Mouse (Mus musculus): ENCODE results near the gene Zfp618. TPM values are rescaled to one million over a fixed set of nuclear protein-coding genes. Genes with fewer than 3 reads are reported as not detected.

The Zfp618 gene
- polyA plus RNA-seq, 1 experiment from 2014 or later, result 40.4 TPM

DNA sequence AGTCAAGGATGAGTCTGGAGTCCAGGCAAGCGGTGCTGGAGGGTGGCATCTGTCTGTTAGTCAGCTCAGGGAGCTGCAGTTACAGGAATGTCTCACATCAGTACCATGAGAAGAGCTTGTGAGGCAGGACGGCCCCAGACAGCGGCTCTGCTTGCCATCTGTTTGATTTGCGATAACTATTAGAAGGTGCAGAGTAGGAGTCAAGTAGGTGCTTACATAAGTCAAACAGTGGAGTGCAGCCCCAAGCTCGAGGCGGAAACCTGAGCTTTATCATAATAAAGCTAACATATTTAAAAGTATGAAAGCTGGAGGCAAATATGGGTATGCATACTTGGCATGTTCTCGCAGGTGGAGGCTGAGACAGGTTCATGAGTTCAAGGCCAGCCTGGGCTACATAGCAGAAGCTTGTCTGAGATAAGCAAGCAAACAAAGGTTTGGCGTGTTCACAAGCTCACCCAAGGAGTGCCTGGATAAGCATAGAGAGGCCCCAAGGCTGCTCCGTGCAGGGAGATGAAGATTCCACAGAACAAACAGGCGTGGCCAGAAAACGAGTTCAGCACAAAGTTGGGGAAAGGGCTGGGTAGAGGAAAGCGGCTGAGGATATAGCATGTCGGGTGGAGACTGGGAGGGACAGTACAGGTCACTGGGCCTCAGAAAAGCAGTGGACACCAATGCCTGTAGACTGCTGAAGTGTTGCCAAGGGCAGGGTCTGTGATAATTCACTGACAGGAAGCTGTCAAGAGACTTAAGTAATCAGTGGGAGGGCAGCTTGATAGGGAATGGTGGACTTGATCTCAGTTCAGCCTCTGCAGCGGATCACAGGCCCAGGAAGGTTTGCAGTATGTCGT is 106.3 kb downstream of the Zfp618 start:
- no peak for ATAC-seq (ENCODE audit: insufficient number of reproducible peaks, insufficient read depth, low FRiP score, low TSS enrichment, low read depth)
- H3K4me3 ChIP-seq, result no peak overlapping the region
- no peak overlapping the region for H3K4me2 ChIP-seq
- WGBS, result 76% methylated on average over 15 of the region's 15 CpGs
- H3K27me3 ChIP-seq, result no peaks in the 10 kb centered on the region
- peaks cover 11% of the 10 kb centered on the region for H3K4me1 ChIP-seq
- H3K9me3 ChIP-seq, result no peaks in the 10 kb centered on the region
- peaks cover 5% of the 10 kb centered on the region for H3K36me3 ChIP-seq
- H3K27ac ChIP-seq, result no peak overlapping the region
- no peak overlapping the region for H3K9ac ChIP-seq

DNA sequence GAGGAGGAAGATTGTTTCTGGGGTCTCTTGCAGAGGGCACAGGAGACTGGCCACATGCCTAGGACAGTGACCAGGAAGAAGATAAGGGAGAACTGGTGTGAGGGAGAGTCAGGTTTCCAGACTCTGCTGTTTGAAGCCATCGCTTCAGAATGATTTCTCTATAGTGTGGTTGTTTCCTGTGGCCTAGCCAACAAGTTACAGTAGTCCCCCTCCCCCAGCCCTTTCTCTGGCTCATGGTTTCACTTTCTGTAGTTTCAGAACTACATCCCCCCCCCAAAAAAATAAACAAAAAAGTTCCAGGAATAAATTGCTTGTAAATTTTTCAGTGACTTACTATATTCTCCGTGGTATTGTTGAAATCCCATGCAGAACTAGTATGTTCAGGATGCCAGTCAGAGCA is 107.8 kb downstream of the Zfp618 start:
- H3K4me3 ChIP-seq, result no peak overlapping the region
- H3K9ac ChIP-seq, result no peak overlapping the region
- H3K36me3 ChIP-seq, result peaks cover 20% of the 10 kb centered on the region
- no peak for ATAC-seq (ENCODE audit: insufficient number of reproducible peaks, insufficient read depth, low FRiP score, low TSS enrichment, low read depth)
- H3K27ac ChIP-seq, result no peak overlapping the region
- WGBS, result 87% methylated on average over 2 of the region's 2 CpGs
- no peak overlapping the region for H3K4me2 ChIP-seq
- no peaks in the 10 kb centered on the region for H3K9me3 ChIP-seq
- no peaks in the 10 kb centered on the region for H3K27me3 ChIP-seq
- peaks cover 11% of the 10 kb centered on the region for H3K4me1 ChIP-seq

DNA sequence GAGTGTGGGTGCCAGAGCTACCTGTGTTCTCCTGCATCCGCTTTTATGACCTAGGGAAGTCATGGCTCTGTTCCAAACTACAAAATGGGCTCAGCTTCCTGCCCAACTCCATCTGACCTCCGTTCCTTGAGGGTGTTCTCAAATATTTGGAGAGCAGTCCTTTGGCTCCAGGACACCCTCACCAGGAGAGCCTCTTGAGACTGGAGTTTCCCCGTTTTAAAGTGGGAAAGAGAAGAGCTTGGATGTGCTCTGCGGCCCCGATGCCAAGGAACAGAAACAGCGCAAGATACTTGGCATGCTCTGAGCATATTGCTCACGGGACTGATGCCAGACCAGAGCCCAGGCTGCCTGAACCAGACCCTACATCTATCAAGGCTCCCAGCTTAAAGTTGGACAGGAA is 113.8 kb downstream of the Zfp618 start:
- Histone ChIP-seq H3K4me1 (no peaks in the 10 kb centered on the region), H3K9ac (no peak overlapping the region), H3K27ac (no peak overlapping the region), H3K4me3 (no peak overlapping the region), H3K27me3 (no peaks in the 10 kb centered on the region), H3K4me2 (no peak overlapping the region), H3K36me3 (peaks cover 69% of the 10 kb centered on the region), H3K9me3 (no peaks in the 10 kb centered on the region)
- ATAC-seq (ENCODE audit: insufficient number of reproducible peaks, insufficient read depth, low FRiP score, low TSS enrichment, low read depth), result no peak
- 90% methylated on average over 7 of the region's 7 CpGs for WGBS

DNA sequence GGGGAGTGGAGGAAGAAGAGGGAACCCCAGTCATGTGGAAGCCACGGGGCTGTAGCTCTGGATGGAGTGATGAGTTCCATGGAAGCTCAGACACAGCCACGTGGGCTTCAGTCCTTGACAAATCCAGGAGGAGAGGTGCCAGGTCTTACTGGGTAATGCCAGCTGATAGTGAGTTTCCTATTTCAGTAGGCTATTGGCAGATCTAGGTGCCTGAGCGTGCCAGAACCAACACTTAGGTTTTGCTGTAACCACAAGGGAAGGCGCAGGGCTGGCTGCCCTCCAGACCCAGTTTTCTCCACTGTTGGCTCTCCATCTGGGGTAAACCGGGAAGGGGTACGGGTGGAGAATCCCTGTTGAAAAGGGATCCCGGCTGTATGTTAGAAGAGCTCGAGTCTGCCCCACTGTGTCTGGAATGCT is 119.1 kb downstream of the Zfp618 start:
- Histone ChIP-seq H3K4me1 (no peaks in the 10 kb centered on the region), H3K27me3 (no peaks in the 10 kb centered on the region), H3K27ac (peak overlapping the region; percentile 48; the same call in 1 of the 2 replicates), H3K4me2 (no peak overlapping the region), H3K4me3 (no peak overlapping the region), H3K36me3 (peaks cover 88% of the 10 kb centered on the region), H3K9me3 (no peaks in the 10 kb centered on the region), H3K9ac (no peak overlapping the region)
- ATAC-seq (ENCODE audit: insufficient number of reproducible peaks, insufficient read depth, low FRiP score, low TSS enrichment, low read depth), result 0 out of 2 replicates have a peak, but pooled peaks have one; percentile 9
- WGBS, result 74% methylated on average over 8 of the region's 8 CpGs

DNA sequence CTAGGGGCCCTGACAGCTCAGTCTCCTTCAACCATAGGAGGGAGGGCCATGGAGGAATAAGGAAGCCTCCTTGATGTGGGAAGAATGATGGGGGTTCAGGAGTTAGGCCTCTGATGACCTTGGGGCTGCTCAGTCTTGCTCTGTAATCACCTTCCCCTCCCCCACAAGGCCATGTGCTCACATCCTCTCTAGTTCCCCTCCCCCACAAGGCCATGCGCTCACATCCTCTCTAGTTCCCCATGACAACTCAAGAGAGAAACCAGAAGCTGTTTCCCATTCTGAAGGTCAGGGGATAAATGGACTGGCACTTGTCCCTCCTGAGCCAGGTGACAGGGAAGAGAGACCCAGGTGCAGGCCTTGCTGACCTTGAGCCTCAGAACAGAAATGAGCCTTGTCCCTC is 124.1 kb downstream of the Zfp618 start:
- Histone ChIP-seq H3K9me3 (no peaks in the 10 kb centered on the region), H3K4me1 (peaks cover 15% of the 10 kb centered on the region), H3K36me3 (peaks cover 84% of the 10 kb centered on the region), H3K9ac (no peak overlapping the region), H3K4me2 (no peak overlapping the region), H3K27ac (no peak overlapping the region), H3K4me3 (no peak overlapping the region), H3K27me3 (no peaks in the 10 kb centered on the region)
- no peak for ATAC-seq (ENCODE audit: insufficient number of reproducible peaks, insufficient read depth, low FRiP score, low TSS enrichment, low read depth)
- WGBS, result 82% methylated on average over 1 of the region's 1 CpGs

DNA sequence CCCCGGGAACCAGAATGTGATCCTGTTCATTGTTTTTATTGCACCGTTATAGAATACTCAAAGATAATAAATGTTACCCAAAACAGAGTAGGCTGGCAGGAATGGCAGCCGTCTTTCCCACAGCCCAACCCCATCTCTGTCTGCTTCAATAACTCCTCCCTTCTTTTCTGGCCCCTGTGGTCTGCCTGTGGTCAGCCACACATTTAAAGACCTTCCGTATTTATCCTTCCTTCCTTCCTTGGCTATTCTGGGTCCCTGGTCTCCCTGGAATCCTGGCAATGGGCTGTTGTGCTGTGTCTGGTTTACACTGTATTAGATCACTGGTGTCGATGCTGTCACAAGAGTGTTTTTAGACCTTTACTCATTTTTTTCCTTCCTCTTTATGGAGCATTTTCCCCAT is 125.8 kb downstream of the Zfp618 start:
- Histone ChIP-seq H3K4me1 (peaks cover 15% of the 10 kb centered on the region), H3K4me2 (no peak overlapping the region), H3K27me3 (no peaks in the 10 kb centered on the region), H3K36me3 (peaks cover 90% of the 10 kb centered on the region), H3K27ac (no peak overlapping the region), H3K9me3 (no peaks in the 10 kb centered on the region), H3K4me3 (no peak overlapping the region), H3K9ac (no peak overlapping the region)
- 65% methylated on average over 5 of the region's 5 CpGs for WGBS
- no peak for ATAC-seq (ENCODE audit: insufficient number of reproducible peaks, insufficient read depth, low FRiP score, low TSS enrichment, low read depth)

DNA sequence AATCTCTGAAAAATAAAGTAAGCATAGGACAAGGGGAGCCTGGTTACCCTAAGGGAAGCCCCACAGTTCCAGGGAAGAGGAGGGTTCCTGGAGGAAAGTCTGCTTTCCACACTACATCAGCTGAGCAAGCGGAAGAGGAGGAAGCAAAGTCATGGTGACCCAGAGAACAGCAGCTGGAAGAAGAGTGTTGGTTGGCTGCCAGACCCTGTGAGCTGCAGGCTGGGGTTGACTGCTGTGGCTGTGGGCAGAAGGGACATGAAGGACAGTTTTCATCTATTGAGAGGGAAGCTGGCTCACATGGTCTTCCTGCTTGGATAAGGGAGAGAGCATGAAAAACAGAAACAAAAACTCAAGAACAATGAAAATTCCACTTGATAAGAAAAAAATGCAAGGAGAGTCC is 132.2 kb downstream of the Zfp618 start:
- Histone ChIP-seq H3K27ac (no peak overlapping the region), H3K4me3 (no peak overlapping the region), H3K4me1 (peaks cover under 1% of the 10 kb centered on the region; the same call in 1 of the 2 replicates), H3K27me3 (no peaks in the 10 kb centered on the region), H3K4me2 (no peak overlapping the region), H3K36me3 (peaks cover 81% of the 10 kb centered on the region), H3K9me3 (peaks cover 6% of the 10 kb centered on the region; the same call in 1 of the 2 replicates), H3K9ac (no peak overlapping the region)
- ATAC-seq (ENCODE audit: insufficient number of reproducible peaks, insufficient read depth, low FRiP score, low TSS enrichment, low read depth), result no peak
- WGBS, result 100% methylated on average over 1 of the region's 1 CpGs

DNA sequence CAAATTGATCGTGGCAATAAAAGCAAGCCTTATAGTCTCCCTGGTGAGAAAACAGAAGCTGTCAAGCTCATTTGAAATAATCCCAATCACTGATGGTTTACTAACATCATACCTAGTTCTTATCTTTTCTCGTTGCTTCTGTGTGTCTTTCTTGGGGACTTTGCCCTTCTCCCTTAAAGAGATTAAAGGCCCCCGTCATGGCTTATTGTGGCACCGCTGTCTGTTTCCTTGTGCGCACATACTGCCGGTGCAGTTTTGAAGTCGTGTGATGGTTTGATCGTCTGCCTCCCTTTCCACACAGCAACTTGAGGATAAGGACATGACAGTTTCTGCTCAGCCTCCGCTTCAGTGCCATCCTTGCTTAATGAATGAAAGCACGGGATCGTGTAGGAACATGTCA is 135.1 kb downstream of the Zfp618 start:
- Histone ChIP-seq H3K36me3 (peaks cover 82% of the 10 kb centered on the region), H3K4me3 (no peak overlapping the region)
- 89% methylated on average over 11 of the region's 11 CpGs for WGBS

DNA sequence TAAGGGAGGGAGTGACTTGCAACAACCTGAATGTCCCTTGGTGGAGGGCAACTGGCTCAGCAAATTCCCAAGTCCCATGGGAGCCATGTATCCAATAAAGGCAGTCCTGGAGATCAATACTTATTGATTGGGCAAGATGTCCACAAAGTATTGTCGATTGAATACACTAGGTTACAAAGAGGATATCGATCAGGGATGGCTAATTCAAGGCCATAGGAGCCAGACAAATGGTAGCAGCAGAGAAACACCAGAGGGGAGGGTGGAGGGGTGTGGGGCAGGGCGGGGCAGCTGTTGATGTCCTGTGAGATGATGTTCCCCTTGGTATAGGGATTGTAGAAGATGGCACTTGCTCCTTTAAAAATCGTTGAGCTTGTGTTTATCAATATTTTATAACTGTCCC is 136.7 kb downstream of the Zfp618 start:
- WGBS, result 90% methylated on average over 4 of the region's 4 CpGs
- H3K27me3 ChIP-seq, result no peaks in the 10 kb centered on the region
- no peak overlapping the region for H3K27ac ChIP-seq
- H3K9ac ChIP-seq, result no peak overlapping the region
- H3K9me3 ChIP-seq, result peaks cover 6% of the 10 kb centered on the region; the same call in 1 of the 2 replicates
- ATAC-seq (ENCODE audit: insufficient number of reproducible peaks, insufficient read depth, low FRiP score, low TSS enrichment, low read depth), result no peak
- H3K36me3 ChIP-seq, result peaks cover 74% of the 10 kb centered on the region
- H3K4me1 ChIP-seq, result no peaks in the 10 kb centered on the region
- no peak overlapping the region for H3K4me2 ChIP-seq
- no peak overlapping the region for H3K4me3 ChIP-seq

More for the DNA sequence above, 135.1 kb downstream of the Zfp618 start:
- ATAC-seq (ENCODE audit: insufficient number of reproducible peaks, insufficient read depth, low FRiP score, low TSS enrichment, low read depth), result no peak
- H3K27me3 ChIP-seq, result no peaks in the 10 kb centered on the region
- H3K9me3 ChIP-seq, result peaks cover 6% of the 10 kb centered on the region; the same call in 1 of the 2 replicates
- H3K4me1 ChIP-seq, result no peaks in the 10 kb centered on the region
- no peak overlapping the region for H3K9ac ChIP-seq
- no peak overlapping the region for H3K4me2 ChIP-seq
- H3K27ac ChIP-seq, result no peak overlapping the region

DNA sequence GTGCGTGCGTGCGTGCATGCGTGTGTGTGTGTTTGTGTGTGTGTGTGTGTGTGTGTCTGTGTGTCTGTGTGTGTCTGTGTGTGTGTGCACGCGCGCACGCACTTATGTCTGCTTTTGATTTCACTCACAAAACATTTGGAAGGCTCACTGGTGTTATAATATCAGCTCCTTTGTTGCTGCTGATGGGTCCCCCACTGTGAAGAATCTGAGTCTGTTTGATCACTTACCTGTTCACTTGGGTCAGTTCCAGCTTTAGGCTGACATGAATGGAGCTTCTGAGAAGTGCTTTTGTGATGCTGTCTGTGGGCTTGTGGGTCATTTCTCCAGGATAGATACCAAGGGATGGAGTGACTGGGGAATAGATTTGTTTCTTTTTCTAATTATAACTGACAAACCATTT is 140.3 kb downstream of the Zfp618 start:
- H3K4me1 ChIP-seq, result no peaks in the 10 kb centered on the region
- H3K4me3 ChIP-seq, result no peak overlapping the region
- WGBS, result 94% methylated on average over 8 of the region's 8 CpGs
- peaks cover 64% of the 10 kb centered on the region for H3K36me3 ChIP-seq
- H3K27ac ChIP-seq, result no peak overlapping the region
- no peak overlapping the region for H3K9ac ChIP-seq
- H3K9me3 ChIP-seq, result no peaks in the 10 kb centered on the region
- no peaks in the 10 kb centered on the region for H3K27me3 ChIP-seq
- no peak for ATAC-seq (ENCODE audit: insufficient number of reproducible peaks, insufficient read depth, low FRiP score, low TSS enrichment, low read depth)
- H3K4me2 ChIP-seq, result no peak overlapping the region

DNA sequence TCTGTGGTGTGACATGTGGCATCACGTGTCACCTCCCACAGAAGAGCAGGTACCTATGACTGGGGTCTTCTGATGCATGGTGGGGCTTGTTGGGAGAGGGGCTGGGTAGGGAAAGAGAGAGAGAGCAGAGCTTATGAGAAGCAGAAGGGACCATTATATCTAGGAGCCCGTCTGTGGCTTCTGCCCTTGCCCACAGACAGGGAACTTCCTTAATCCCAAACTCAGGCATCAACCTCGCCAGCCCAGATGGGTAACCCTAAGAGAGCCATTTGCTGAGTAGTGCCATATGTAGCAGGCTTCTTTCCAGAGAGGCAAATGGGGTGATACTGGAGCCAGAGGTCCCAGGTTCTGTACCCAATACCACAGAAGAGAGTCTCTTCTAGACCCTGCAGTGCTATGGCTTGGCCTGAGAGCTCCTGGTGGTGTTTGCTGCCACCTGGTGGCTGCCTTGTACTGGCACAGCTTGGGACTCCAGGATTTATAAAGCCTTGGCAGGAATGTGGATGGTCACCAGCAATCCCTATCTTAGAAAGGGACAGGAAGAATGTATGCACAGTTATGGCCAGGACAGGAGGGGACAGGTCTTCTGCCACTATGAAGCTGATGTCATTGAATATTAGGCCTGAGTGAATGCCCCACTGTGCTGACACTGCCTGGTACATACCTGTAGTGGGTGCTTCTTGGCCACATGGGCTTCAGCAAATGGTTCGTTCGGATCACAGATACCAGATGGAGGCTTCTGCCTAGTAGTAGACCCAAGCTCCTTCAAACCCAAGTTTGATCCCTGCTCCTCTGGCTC is 153.5 kb downstream of the Zfp618 start:
- WGBS, result 83% methylated on average over 5 of the region's 5 CpGs
- H3K36me3 ChIP-seq, result peaks cover 70% of the 10 kb centered on the region
- H3K4me1 ChIP-seq, result no peaks in the 10 kb centered on the region
- no peak overlapping the region for H3K4me2 ChIP-seq
- H3K27me3 ChIP-seq, result no peaks in the 10 kb centered on the region
- peak; percentile 60; the same call in 1 of the 2 replicates for ATAC-seq (ENCODE audit: insufficient number of reproducible peaks, insufficient read depth, low FRiP score, low TSS enrichment, low read depth)
- no peak overlapping the region for H3K9ac ChIP-seq
- 0 out of 2 replicates have a peak overlapping the region, but pooled peaks have one; percentile 6 for H3K27ac ChIP-seq
- H3K9me3 ChIP-seq, result no peaks in the 10 kb centered on the region
- no peak overlapping the region for H3K4me3 ChIP-seq
